Mouse (Mus musculus) embryonic facial prominence, embryonic 14.5 days (tissue): Measurements from ENCODE around the gene Ubxn11. TPM values are rescaled to one million over a fixed set of nuclear protein-coding genes. Genes with fewer than 3 reads are reported as not detected.

Experiments
- ATAC-seq: fragments of 200-750 bp; cut with Nextera tagmentation; 2 replicates; pipeline ENCODE4 v1.8.0; 2017; ENCODE audit warnings: low read depth, moderate number of reproducible peaks, moderate TSS enrichment
- DNase-seq: peaks from one replicate; pipeline ENCODE4 v3.0.0-alpha.2; 2015; ENCODE audit warnings: low spot score
- H3K27ac ChIP-seq: fragments of 300-500 bp; sonication (generic); replicated peaks from 2 replicates; pipeline ENCODE4 v1.5.1; 2014; ENCODE audit warnings: low read depth, mild to moderate bottlenecking, low read length, moderate library complexity
- H3K27me3 ChIP-seq: fragments of 300-500 bp; sonication (generic); replicated peaks from 2 replicates; pipeline ENCODE4 v1.6.1; 2014; ENCODE audit warnings: low read length; ENCODE audit not compliant: control insufficient read depth, insufficient read depth
- H3K36me3 ChIP-seq: fragments of 300-500 bp; sonication (generic); 2 replicates; pipeline ENCODE4 v1.6.1; 2014; ENCODE audit warnings: low read length, mixed read lengths; ENCODE audit not compliant: control insufficient read depth, insufficient read depth
- H3K4me1 ChIP-seq: fragments of 300-500 bp; sonication (generic); 2 replicates; pipeline ENCODE4 v1.6.1; 2014; ENCODE audit warnings: antibody characterized with exemption, low read length; ENCODE audit not compliant: control insufficient read depth, insufficient read depth
- H3K4me2 ChIP-seq: fragments of 300-500 bp; sonication (generic); 2 replicates; pipeline ENCODE4 v1.6.1; 2014; ENCODE audit warnings: low read depth, mild to moderate bottlenecking, low read length, moderate library complexity, mixed read lengths
- H3K4me3 ChIP-seq: fragments of 300-500 bp; sonication (generic); 2 replicates; pipeline ENCODE4 v1.5.1; 2014; ENCODE audit warnings: low read depth, mild to moderate bottlenecking, low read length
- H3K9ac ChIP-seq: fragments of 300-500 bp; sonication (generic); 2 replicates; pipeline ENCODE4 v1.6.1; 2014; ENCODE audit warnings: low read depth, mild to moderate bottlenecking, low read length, moderate library complexity, mixed read lengths
- H3K9me3 ChIP-seq: fragments of 300-500 bp; sonication (generic); 2 replicates; pipeline ENCODE4 v1.6.1; 2016; ENCODE audit warnings: low read length; ENCODE audit not compliant: control insufficient read depth
- WGBS: fragments of 180-500 bp; shearing (Covaris S2); extraction: QIAGEN DNeasy Blood & Tissue Kit; methylation state at CpG from one replicate; pipeline ENCODE4 v1.1.7; 2014; 5-methylcytosine and 5-hydroxymethylcytosine counted together
- polyA plus RNA-seq: library from polyadenylated mRNA; unstranded; fragments of >200 nt; fragmentation: Nextera tagmentation; extraction: Ambion mirVana; gene quantifications from 2 replicates; pipeline ENCODE4 v1.2.1, GENCODE M21; 2014

The Ubxn11 gene
- polyA plus RNA-seq, 1 experiment from 2014 or later: 10.2 TPM

DNA sequence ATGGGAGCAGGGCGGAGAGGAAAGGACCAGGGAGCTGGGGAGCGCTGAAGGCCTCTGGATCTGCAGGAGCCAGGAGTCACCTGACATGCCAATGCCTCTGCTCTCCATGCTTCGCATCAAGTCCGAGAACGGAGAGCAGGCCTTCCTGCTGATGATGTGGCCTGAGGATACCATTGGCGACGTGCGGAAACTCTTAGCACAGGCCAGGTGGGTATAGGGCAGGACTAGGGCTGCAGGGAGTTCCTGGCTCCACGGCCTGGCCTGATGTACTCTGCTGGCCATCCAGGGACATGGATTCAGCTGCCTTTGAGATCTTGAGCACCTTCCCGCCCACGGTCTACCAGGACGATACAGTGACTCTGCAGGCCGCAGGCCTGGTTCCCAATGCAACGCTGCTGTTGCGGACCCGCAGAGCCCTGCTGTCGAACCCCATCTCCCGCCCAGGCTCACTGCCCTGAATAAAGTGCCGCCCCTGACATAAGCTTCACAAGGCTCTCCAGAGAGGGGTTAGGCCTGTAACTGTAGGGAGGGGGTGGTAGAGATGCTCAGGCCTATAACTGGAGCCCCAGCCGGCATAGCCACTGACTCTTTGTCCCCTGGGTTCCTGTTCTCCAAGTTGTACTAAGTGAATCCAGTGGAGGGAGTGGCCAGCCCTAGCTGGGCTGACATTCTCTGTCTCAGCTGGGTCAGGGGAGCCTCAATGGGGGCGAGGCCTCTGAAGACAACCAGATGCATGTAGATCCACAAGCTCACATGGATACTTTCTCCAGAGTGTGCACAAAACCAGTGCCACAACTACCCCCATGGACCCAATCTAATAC lies 24.1 kb downstream of the Ubxn11 start:
- Histone ChIP-seq H3K4me3 (no peak overlapping the region), H3K9me3 (no peaks in the 10 kb centered on the region), H3K4me2 (peak overlapping the region; percentile 92; the same call in 1 of the 2 replicates), H3K27ac (no peak overlapping the region), H3K36me3 (0 out of 2 replicates have a peak, but pooled peaks cover 6% of the 10 kb centered on the region), H3K9ac (no peak overlapping the region; the same call in 1 of the 2 replicates), H3K27me3 (no peaks in the 10 kb centered on the region), H3K4me1 (0 out of 2 replicates have a peak, but pooled peaks cover 7% of the 10 kb centered on the region)
- DNase-seq (no peak), ATAC-seq (no peak)
- WGBS: 87% methylated on average over 16 of the region's 21 CpGs

DNA sequence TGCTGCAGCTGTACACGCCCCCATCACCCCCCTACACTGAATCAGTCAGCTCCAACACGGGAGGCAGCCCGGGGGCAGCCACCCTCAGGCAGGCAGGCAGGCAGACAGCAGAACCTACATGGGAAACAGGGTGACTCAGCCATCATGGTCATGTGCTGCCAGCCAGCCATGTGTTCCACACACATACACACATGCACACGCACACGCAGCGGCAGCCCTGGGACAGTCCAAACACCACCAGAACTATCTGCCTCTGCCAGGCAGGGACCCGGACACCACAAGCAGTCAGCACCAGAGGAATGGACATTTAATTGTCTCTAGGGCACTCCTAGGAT lies 24.7 kb downstream of the Ubxn11 start:
- WGBS: 74% methylated on average over 7 of the region's 7 CpGs
- H3K9me3 ChIP-seq: no peaks in the 10 kb centered on the region
- H3K27me3 ChIP-seq: no peaks in the 10 kb centered on the region
- H3K27ac ChIP-seq: no peak overlapping the region
- peak overlapping the region; percentile 43; the same call in 1 of the 2 replicates for H3K9ac ChIP-seq
- H3K4me3 ChIP-seq: no peak overlapping the region
- H3K4me1 ChIP-seq: 0 out of 2 replicates have a peak, but pooled peaks cover 7% of the 10 kb centered on the region
- H3K4me2 ChIP-seq: peak overlapping the region; percentile 92
- DNase-seq (no peak), ATAC-seq (no peak)
- peaks cover 10% of the 10 kb centered on the region; the same call in 1 of the 2 replicates for H3K36me3 ChIP-seq

DNA sequence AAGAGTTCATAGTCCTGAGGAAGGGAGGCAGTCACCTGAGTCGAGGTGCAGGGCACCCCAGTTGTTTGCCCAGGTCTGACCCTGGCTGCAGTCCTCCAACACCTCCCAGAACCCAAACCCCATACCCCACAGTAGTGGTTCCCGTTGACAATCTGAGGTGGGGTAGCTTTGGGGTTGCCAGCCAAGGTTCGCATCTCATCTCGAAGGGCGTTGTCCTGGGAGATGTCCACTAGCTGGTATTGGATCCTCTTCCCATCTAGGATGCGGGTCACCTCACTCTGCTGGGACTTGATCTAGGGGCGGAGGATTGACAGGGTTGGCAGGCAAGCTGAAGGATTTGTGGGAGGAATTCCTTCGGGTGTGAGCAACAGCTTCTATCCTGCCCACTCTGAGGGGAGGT lies 25.4 kb downstream of the Ubxn11 start:
- Histone ChIP-seq H3K4me2 (peak overlapping the region; percentile 92), H3K27ac (peak overlapping the region; percentile 93; the same call in 1 of the 2 replicates), H3K27me3 (no peaks in the 10 kb centered on the region), H3K4me1 (0 out of 2 replicates have a peak, but pooled peaks cover 7% of the 10 kb centered on the region), H3K9me3 (no peaks in the 10 kb centered on the region), H3K9ac (peak overlapping the region; percentile 83), H3K4me3 (peak overlapping the region; percentile 76), H3K36me3 (peaks cover 11% of the 10 kb centered on the region; the same call in 1 of the 2 replicates)
- no peak for DNase-seq
- no peak for ATAC-seq
- 48% methylated on average over 8 of the region's 8 CpGs for WGBS

DNA sequence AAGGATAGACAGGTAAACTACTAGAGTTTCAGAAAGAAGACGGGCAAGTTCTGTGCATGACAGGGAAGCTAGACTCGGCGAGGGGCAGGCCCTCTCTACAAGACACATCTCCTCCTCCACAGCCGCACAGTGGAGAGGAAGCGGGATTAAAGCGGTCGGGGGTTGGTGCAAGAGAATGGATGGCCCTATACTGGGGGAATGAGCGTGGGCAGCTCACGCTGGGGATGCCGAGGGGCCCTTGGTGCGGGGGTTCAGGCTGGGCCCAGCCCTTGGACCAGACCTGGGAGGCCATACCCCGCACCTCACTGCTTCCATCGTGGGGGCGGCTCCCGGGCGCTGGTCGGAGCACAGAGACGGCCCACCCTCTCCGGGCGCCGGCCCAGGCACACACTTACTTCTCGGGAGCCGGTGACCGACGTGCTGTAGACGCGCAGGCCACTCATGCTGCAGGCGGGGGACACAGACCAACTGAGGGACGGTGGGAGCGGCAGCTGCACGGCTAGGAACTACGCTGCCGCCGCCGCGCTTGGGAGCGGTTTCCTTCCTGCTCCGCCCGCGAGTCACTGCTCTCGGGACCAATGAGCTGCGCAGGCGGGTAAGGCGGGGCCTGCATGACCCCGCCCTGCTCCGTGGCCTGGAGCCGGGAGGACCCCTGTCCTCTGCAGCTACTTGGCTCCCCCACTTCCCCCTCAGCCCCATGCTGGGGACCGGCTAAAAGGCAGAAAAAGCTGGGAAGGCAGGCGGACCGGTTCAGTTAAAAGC lies 26.0 kb downstream of the Ubxn11 start, which contains the start of gene Sh3bgrl3:
Gene Sh3bgrl3 (minus strand): TSS at position 569 of the 762 bp plus-strand sequence.
- H3K36me3 ChIP-seq: peaks cover 11% of the 10 kb centered on the region; the same call in 1 of the 2 replicates
- DNase-seq (peak; percentile 96), ATAC-seq (peak; percentile 96)
- under 1% methylated on average over 26 of the region's 50 CpGs for WGBS
- no peaks in the 10 kb centered on the region for H3K9me3 ChIP-seq
- H3K9ac ChIP-seq: peak within 1 kb of the TSS; percentile 83
- peak within 1 kb of the TSS; percentile 93 for H3K27ac ChIP-seq
- H3K4me3 ChIP-seq: peak within 1 kb of the TSS; percentile 76
- H3K4me2 ChIP-seq: peak within 1 kb of the TSS; percentile 92
- H3K27me3 ChIP-seq: no peaks in the 10 kb centered on the region
- H3K4me1 ChIP-seq: 0 out of 2 replicates have a peak, but pooled peaks cover 7% of the 10 kb centered on the region

DNA sequence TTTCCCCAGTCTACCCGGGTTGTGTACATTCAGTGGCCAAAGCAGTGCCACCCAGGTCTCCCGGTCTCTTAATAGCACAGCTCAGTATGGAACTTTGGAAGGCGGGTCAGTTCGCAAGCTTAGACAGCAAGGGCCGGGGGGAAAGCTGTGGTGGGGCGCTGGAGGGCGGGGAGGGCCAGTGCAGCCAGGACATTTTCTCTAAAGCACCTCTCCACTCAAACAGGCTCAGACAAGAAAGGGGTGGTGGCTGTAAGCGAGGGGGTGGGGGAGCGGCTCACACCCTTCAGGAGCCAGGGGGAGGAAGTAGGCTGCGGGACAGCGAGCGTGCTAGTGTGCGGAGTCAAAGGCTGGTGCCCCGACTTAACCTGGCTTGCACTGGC lies 26.6 kb downstream of the Ubxn11 start:
- 6% methylated on average over 13 of the region's 14 CpGs for WGBS
- Histone ChIP-seq H3K36me3 (peaks cover 11% of the 10 kb centered on the region; the same call in 1 of the 2 replicates), H3K27me3 (no peaks in the 10 kb centered on the region), H3K4me3 (peak overlapping the region; percentile 76), H3K4me2 (peak overlapping the region; percentile 92), H3K9me3 (no peaks in the 10 kb centered on the region), H3K4me1 (0 out of 2 replicates have a peak, but pooled peaks cover 7% of the 10 kb centered on the region), H3K27ac (peak overlapping the region; percentile 93), H3K9ac (peak overlapping the region; percentile 83)
- DNase-seq: peak; percentile 56
- peak; percentile 65; the same call in 1 of the 2 replicates for ATAC-seq

DNA sequence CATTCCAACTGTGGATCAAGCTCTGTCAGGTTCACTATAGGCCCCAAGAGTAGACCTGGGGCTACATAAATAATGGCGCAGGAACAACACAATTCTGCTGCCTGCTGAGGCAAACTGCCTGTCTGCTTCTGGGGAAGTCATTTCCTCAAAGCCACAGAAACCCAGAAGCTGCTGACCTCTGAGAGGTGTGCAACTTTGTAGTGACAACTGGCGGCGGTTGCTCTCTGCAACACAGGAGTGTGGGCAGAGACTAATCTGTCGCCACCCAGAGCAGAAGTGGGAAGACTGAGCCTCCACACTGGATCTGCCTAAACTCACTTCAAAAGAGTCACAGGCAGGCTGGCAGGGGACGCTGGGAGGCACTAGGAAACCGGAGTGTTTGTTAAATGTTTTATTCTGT lies 27.1 kb downstream of the Ubxn11 start:
- H3K27me3 ChIP-seq: no peaks in the 10 kb centered on the region
- ATAC-seq (no peak), DNase-seq (no peak)
- WGBS: 49% methylated on average over 6 of the region's 6 CpGs
- H3K4me3 ChIP-seq: peak overlapping the region; percentile 76
- H3K4me2 ChIP-seq: peak overlapping the region; percentile 92
- 0 out of 2 replicates have a peak, but pooled peaks cover 7% of the 10 kb centered on the region for H3K4me1 ChIP-seq
- peak overlapping the region; percentile 83 for H3K9ac ChIP-seq
- peaks cover 11% of the 10 kb centered on the region; the same call in 1 of the 2 replicates for H3K36me3 ChIP-seq
- peak overlapping the region; percentile 93 for H3K27ac ChIP-seq
- no peaks in the 10 kb centered on the region for H3K9me3 ChIP-seq

DNA sequence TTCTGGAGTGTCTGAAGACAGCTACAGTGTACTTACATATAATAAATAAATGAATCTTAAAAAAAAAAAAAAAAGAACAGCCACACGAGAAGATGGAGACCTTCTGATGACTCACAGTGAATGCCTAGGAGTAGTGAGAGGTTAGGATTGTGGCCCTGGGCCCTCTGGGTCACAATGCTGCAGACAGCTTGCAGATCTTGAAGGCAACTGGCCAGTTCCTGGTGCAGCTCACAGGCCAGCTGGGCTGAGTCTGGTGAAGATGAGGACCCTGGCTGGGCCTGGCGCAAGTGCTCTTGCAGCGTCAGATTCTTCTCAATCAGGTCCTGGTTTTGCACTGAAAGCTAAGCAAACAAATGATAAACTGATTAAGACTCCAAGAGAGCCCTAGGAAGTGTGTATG lies 29.7 kb downstream of the Ubxn11 start:
- no peak overlapping the region for H3K4me3 ChIP-seq

DNA sequence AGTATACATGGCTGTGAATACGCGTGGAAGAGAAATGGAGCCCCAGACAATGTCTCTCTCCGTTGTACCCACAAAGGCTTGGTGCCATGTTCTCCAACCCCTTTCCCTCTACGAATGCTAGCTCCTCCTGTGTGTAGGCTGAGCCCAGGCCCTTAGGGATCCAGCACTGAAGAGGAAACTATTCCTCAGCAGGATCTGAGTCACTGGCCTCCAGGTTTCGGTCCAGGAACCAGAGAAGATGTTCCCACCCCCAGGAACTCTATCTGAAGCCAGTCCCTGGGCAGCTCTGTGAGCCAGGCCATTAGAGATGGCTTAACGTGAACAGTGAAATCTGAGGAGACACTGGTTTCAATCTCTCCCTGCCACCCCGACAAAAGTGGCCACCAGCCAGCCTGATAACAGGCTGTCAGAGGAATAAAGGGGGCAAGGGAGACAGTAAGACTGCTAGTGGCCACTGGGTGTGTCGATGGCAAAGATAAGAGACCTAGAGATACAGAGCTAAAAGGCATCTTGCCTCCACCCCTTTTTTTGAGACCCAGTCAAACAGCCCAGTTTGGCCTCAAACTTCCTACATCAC lies 30.2 kb downstream of the Ubxn11 start:
- H3K4me1 ChIP-seq: peaks cover 10% of the 10 kb centered on the region; the same call in 1 of the 2 replicates
- ATAC-seq (no peak), DNase-seq (no peak)
- H3K27ac ChIP-seq: no peak overlapping the region
- WGBS: 76% methylated on average over 8 of the region's 8 CpGs
- H3K9ac ChIP-seq: no peak overlapping the region
- H3K4me3 ChIP-seq: no peak overlapping the region
- peaks cover 11% of the 10 kb centered on the region; the same call in 1 of the 2 replicates for H3K36me3 ChIP-seq
- no peaks in the 10 kb centered on the region for H3K27me3 ChIP-seq
- no peaks in the 10 kb centered on the region for H3K9me3 ChIP-seq
- no peak overlapping the region for H3K4me2 ChIP-seq

More for the DNA sequence above, 29.7 kb downstream of the Ubxn11 start:
- H3K36me3 ChIP-seq: peaks cover 11% of the 10 kb centered on the region; the same call in 1 of the 2 replicates
- no peak overlapping the region for H3K9ac ChIP-seq
- no peak overlapping the region for H3K27ac ChIP-seq
- no peaks in the 10 kb centered on the region for H3K9me3 ChIP-seq
- DNase-seq (no peak), ATAC-seq (no peak)
- H3K27me3 ChIP-seq: no peaks in the 10 kb centered on the region
- WGBS: 81% methylated on average over 3 of the region's 3 CpGs
- no peak overlapping the region for H3K4me2 ChIP-seq
- H3K4me1 ChIP-seq: peaks cover 12% of the 10 kb centered on the region; the same call in 1 of the 2 replicates
